Mouse (Mus musculus) spleen, adult 2 months (tissue): ENCODE data around the gene Asz1. TPM values are rescaled to one million over a fixed set of nuclear protein-coding genes. Genes with fewer than 3 reads are reported as not detected.

Experiments
- DNase-seq, 2 experiments: peaks; one replicate each; pipeline versions ENCODE4 v3.0.0 to v3.0.0-alpha.2; 2012 to 2021; ENCODE audit warnings: low spot score in 2 of 2, low read depth in 1 of 2
- H3K27ac ChIP-seq: fragments of 200-500 bp; 2 replicates; pipeline ENCODE4 v1.5.1; 2012; ENCODE audit warnings: low read length, inconsistent platforms; ENCODE audit not compliant: insufficient read depth
- H3K27me3 ChIP-seq: fragments of 200-500 bp; 2 replicates; pipeline ENCODE4 v1.6.1; 2012; ENCODE audit warnings: mild to moderate bottlenecking, moderate library complexity, low read length, inconsistent platforms; ENCODE audit not compliant: control insufficient read depth, insufficient read depth
- H3K36me3 ChIP-seq: fragments of 200-500 bp; 2 replicates; pipeline ENCODE4 v1.6.1; 2012; ENCODE audit warnings: mild to moderate bottlenecking, low read length, inconsistent platforms; ENCODE audit not compliant: control insufficient read depth, insufficient read depth
- H3K4me1 ChIP-seq: fragments of 200-500 bp; 2 replicates; pipeline ENCODE4 v1.6.1; 2011; ENCODE audit warnings: inconsistent platforms; ENCODE audit not compliant: control insufficient read depth, insufficient read depth, insufficient read length
- H3K4me3 ChIP-seq: fragments of 200-500 bp; 2 replicates; pipeline ENCODE4 v1.5.1; 2011; ENCODE audit warnings: mild to moderate bottlenecking, inconsistent platforms; ENCODE audit not compliant: insufficient read depth, insufficient read length; ENCODE audit errors: extremely low read depth
- CTCF ChIP-seq: fragments of 200-500 bp; IDR thresholded peaks from 2 replicates; pipeline ENCODE4 v1.5.1; 2011; ENCODE audit warnings: mild to moderate bottlenecking, inconsistent platforms; ENCODE audit not compliant: insufficient read depth, insufficient read length, insufficient replicate concordance; ENCODE audit errors: extremely low read depth
- POLR2A ChIP-seq: fragments of 200-500 bp; IDR thresholded peaks from 2 replicates; pipeline ENCODE4 v1.6.1; 2011; ENCODE audit warnings: low read depth, low read length, inconsistent platforms
- WGBS: fragments of 180-500 bp; shearing (Covaris S2); methylation state at CpG from one replicate; pipeline ENCODE4 v1.1.7; 2018; 5-methylcytosine and 5-hydroxymethylcytosine counted together
- polyA plus RNA-seq: library from polyadenylated mRNA; depleted of rRNA; stranded (reverse); fragments of >200 nt; gene quantifications from 2 replicates; pipeline ENCODE4 v1.2.3, GENCODE M21; 2012; rRNA removed

Asz1 gene
- polyA plus RNA-seq = not detected in 2 replicates

DNA sequence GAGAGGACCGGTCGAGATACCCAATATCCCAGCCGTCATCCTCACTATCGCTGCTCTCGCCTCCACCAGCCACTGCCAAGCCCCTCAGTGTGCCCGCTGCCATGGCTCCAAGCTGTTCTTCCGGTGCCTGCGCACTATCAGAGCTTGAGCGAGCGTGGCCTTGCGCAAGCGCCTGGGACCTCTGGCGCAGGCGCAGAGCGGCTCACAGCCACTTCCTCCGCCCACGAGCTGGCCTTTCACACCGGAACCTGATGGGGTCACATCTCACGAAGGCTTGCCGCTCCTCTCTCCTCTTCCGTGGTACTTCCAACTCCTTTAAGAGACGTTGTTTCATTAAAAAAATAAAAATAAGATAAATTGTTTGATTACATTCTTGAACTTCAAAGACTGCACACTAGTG is at the start of gene Asz1:
Gene Asz1 (minus strand): TSS at position 128 of the 400 bp plus-strand sequence.
- no peak within 1 kb of the TSS for H3K4me3 ChIP-seq
- DNase-seq = no peak
- H3K4me1 ChIP-seq = no peaks in the 10 kb centered on the region
- no peaks in the 10 kb centered on the region for H3K36me3 ChIP-seq
- no peak for TF ChIP-seq POLR2A
- no peak for TF ChIP-seq CTCF
- WGBS = 94% methylated on average over 22 of the region's 22 CpGs
- no peaks in the 10 kb centered on the region for H3K27me3 ChIP-seq
- H3K27ac ChIP-seq = no peak within 1 kb of the TSS

DNA sequence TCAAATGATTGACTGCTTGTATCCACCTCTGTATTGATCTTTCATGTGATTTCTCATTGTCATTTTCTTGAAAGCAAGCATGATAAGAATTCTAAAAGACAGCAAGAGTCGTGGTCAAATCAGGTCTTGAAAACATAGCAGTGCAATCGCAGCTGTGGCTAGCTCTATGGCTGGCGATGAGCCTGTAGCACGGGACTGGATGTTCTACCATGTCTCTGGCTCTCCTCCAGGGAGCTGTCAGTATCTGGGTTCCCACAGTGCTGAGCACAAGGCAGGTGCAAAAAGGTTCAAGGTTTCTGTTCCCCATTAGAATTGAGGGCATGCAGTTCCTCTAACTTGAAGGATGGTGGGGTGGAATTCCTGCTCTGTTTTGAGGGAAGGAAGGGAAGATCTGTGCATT is 44.2 kb upstream of the Asz1 start:
- DNase-seq = no peak
- no peak overlapping the region for H3K4me3 ChIP-seq
- H3K36me3 ChIP-seq = no peaks in the 10 kb centered on the region
- H3K27ac ChIP-seq = no peak overlapping the region
- H3K27me3 ChIP-seq = no peaks in the 10 kb centered on the region
- WGBS = 35% methylated on average over 4 of the region's 4 CpGs
- TF ChIP-seq POLR2A (no peak), CTCF (no peak)
- no peaks in the 10 kb centered on the region for H3K4me1 ChIP-seq

DNA sequence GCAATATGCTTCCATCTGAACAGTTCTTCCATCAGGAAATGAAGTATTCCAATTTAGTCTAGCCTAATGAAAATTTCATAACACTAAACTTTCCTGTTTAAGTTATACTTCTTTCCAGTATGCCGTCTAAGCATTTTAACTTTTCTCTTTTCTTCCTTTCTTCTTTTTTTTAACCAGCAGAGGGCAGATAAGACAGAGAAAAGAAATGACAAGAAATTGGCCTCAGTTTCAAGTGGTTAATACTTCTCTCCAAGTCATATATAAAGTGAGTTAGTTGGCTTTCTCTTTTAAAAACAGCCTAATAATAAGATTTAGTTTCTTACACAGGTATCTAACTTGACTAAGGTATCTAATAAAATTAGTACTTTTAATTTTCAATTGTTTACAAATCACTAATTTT is 26.4 kb upstream of the Asz1 start:
- H3K27ac ChIP-seq = no peak overlapping the region
- no peak overlapping the region for H3K4me3 ChIP-seq
- no peaks in the 10 kb centered on the region for H3K4me1 ChIP-seq
- TF ChIP-seq CTCF (no peak), POLR2A (no peak)
- H3K36me3 ChIP-seq = no peaks in the 10 kb centered on the region
- WGBS = 40% methylated on average over 1 of the region's 1 CpGs
- no peaks in the 10 kb centered on the region for H3K27me3 ChIP-seq
- DNase-seq = no peak

DNA sequence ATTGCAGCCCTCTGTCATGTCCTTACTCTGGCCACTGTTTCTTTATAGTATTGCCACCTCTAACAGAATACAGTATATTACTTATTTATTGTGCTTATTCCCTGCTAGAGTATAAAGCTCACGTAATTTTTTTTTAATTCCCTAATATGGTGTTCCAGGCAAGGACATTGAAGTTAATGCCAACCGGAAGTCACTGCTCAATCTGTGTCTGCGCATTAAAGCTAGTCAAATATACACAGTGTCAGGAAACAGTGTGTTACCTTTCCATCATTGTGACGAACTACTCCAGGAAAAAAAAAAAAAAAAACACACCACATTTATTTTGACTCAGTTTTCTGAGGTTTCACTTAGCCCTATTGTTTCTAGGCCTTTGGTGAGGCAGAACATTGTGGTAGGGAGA is 19.2 kb upstream of the Asz1 start:
- no peak overlapping the region for H3K27ac ChIP-seq
- TF ChIP-seq POLR2A = no peak
- no peak for TF ChIP-seq CTCF
- WGBS = 68% methylated on average over 4 of the region's 4 CpGs
- H3K4me1 ChIP-seq = no peaks in the 10 kb centered on the region
- no peaks in the 10 kb centered on the region for H3K36me3 ChIP-seq
- no peak for DNase-seq
- H3K27me3 ChIP-seq = no peaks in the 10 kb centered on the region
- H3K4me3 ChIP-seq = no peak overlapping the region

DNA sequence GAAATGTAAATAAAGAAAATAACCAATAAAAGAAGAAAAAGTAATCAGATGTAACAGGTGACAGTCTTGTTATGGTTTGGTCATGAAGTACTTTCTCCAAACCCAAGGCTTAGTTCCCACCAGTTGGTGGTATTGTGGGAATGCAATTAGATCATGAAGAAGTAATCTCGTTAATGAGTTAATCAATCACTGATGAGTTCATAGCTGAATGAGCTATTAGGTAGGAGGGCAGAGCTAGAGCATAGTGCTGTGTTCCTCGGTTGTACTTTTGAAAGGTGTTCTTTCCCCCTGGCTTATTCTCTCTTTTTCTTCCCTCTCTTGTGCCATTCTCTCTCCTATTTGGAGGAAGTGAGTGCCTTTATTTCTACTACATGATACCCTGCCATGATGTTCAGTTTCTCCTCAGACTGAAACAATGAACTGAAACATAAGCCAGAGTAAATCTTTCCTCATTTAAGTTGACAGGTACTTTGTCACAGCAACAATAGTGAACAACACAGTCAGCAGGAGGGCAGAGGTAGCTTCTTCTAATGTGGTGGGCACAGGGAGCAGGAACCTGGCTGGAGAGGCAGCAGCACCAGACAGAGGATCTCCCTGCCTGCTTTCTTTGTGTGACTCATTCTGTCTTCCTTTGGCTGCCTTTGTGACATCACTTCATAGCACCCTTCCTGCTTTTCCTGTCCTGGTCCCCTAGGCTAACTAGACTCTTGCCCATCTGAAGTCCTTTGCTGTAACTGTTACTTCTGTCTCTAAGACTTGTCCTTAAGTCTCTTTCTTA is 18.5 kb upstream of the Asz1 start:
- no peak for DNase-seq
- no peaks in the 10 kb centered on the region for H3K36me3 ChIP-seq
- TF ChIP-seq POLR2A (no peak), CTCF (no peak)
- 81% methylated on average over 2 of the region's 2 CpGs for WGBS
- no peaks in the 10 kb centered on the region for H3K27me3 ChIP-seq
- no peak overlapping the region for H3K27ac ChIP-seq
- H3K4me1 ChIP-seq = no peaks in the 10 kb centered on the region
- no peak overlapping the region for H3K4me3 ChIP-seq

GRCm38 (mm10) chr6:18096861-18097260 is 12.0 kb downstream of the Asz1 start:
- WGBS = 87% methylated on average over 1 of the region's 1 CpGs
- H3K36me3 ChIP-seq = no peaks in the 10 kb centered on the region
- DNase-seq = no peak

GRCm38 (mm10) chr6:18089098-18089497 is 19.8 kb downstream of the Asz1 start:
- Histone ChIP-seq H3K27me3 (no peaks in the 10 kb centered on the region), H3K4me1 (no peaks in the 10 kb centered on the region), H3K27ac (no peak overlapping the region), H3K4me3 (no peak overlapping the region), H3K36me3 (no peaks in the 10 kb centered on the region)
- WGBS = 90% methylated on average over 5 of the region's 5 CpGs
- TF ChIP-seq CTCF (no peak), POLR2A (no peak)
- no peak for DNase-seq

More at GRCm38 (mm10) chr6:18096861-18097260, 12.0 kb downstream of the Asz1 start:
- H3K4me3 ChIP-seq = no peak overlapping the region
- no peaks in the 10 kb centered on the region for H3K4me1 ChIP-seq
- no peaks in the 10 kb centered on the region for H3K27me3 ChIP-seq
- TF ChIP-seq CTCF = no peak
- no peak for TF ChIP-seq POLR2A
- no peak overlapping the region for H3K27ac ChIP-seq
